Mouse (Mus musculus): ENCODE measurements at regions not wholly inside any gene's neighbourhood (a gene's known extent, or its start where the extent isn't known, plus 50 kb on each side); places are given as distances from the start of the nearest gene placed in this dataset.

DNA sequence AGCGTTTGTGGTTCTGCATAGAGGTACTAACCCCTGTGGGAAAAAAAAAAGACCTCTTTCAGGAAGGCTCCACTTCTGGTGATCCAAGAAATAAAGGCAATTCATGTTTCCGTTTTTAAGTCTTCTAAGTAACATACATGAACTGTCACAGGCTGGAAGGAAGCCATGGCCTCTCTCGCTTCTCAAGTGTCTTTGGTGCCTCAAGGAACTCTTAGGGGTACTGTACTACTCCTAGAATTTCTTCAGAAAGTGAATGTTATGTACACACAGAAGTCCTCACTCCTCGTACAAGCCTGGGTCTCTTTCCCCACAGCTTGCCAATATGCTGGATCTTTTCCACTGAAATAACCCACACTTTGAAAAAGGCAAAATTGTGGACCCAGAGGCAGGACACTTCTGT, 858.1 kb downstream of the Gsdmc2 start:
- no peak for TF ChIP-seq POLR2A (IDR thresholded peaks at IDR 0.05; ENCODE audit: insufficient read depth, low read depth, low read length)
- no peak for TF ChIP-seq CTCF (IDR thresholded peaks at IDR 0.05)
- TF ChIP-seq EP300 (IDR thresholded peaks at IDR 0.05; ENCODE audit: insufficient read depth, low read depth, low read length), result no peak

Data from heart, adult 2 months (tissue).